Mouse (Mus musculus) embryo, embryonic 11.5 days (tissue): Measurements from ENCODE around the gene Tmem217.
"Not testable (repeated sequence)": the region's sequence is repeated elsewhere in the genome, so short reads cannot be mapped to it uniquely, and the experiment has no call there.

ENCODE experiments used
- DNase-seq: peaks from one replicate; pipeline ENCODE4 v3.0.0-alpha.2; 2012; ENCODE audit warnings: low read depth, low spot score

Gene Tmem217

GRCm38 (mm10) chr17:29549543-29550428 lies 2.4 kb downstream of the Tmem217 start, which contains the start of the genes Gm17657 and Tbc1d22b:
Gene Gm17657 (minus strand): TSS chr17:29549638.
Gene Tbc1d22b (plus strand): TSS chr17:29549785.
- peak; percentile 85 for DNase-seq

- DNase-seq: no peak
Measured at GRCm38 (mm10) chr17:29548994-29549393, 3.2 kb downstream of the Tmem217 start.

GRCm38 (mm10) chr17:29548494-29548893 lies 3.7 kb downstream of the Tmem217 start:
- DNase-seq: no peak

- DNase-seq: no peak
Measured at GRCm38 (mm10) chr17:29545241-29545640, 6.9 kb downstream of the Tmem217 start.

- no peak for DNase-seq
Measured at GRCm38 (mm10) chr17:29544064-29544463, 8.1 kb downstream of the Tmem217 start.

GRCm38 (mm10) chr17:29542831-29543690 lies 9.1 kb downstream of the Tmem217 start:
- no peak for DNase-seq

GRCm38 (mm10) chr17:29541419-29541818 lies 10.8 kb downstream of the Tmem217 start:
- DNase-seq: no peak

- no peak for DNase-seq
Measured at GRCm38 (mm10) chr17:29540426-29540825, 11.8 kb downstream of the Tmem217 start.

GRCm38 (mm10) chr17:29533866-29534265 lies 18.3 kb downstream of the Tmem217 start:
- DNase-seq: no peak

- no peak for DNase-seq
Measured at GRCm38 (mm10) chr17:29531757-29532384, 20.3 kb downstream of the Tmem217 start.

- no peak for DNase-seq
Measured at GRCm38 (mm10) chr17:29531278-29531677, 20.9 kb downstream of the Tmem217 start.

- no peak for DNase-seq
Measured at GRCm38 (mm10) chr17:29530508-29530907, 21.7 kb downstream of the Tmem217 start.

- no peak for DNase-seq
Measured at GRCm38 (mm10) chr17:29528568-29529187, 23.5 kb downstream of the Tmem217 start.

GRCm38 (mm10) chr17:29525613-29526012 lies 26.6 kb downstream of the Tmem217 start:
- no peak for DNase-seq

GRCm38 (mm10) chr17:29519731-29520130 lies 32.5 kb downstream of the Tmem217 start:
- no peak for DNase-seq

GRCm38 (mm10) chr17:29518665-29519064 lies 33.5 kb downstream of the Tmem217 start:
- not testable (repeated sequence) for DNase-seq

GRCm38 (mm10) chr17:29514435-29514834 lies 37.8 kb downstream of the Tmem217 start:
- peak; percentile 73 for DNase-seq

- peak; percentile 48 for DNase-seq
Measured at GRCm38 (mm10) chr17:29513044-29513730, 39.0 kb downstream of the Tmem217 start.

GRCm38 (mm10) chr17:29510691-29511090 lies 41.5 kb downstream of the Tmem217 start:
- DNase-seq: no peak

GRCm38 (mm10) chr17:29508927-29509608 lies 43.1 kb downstream of the Tmem217 start:
- DNase-seq: no peak
